Mouse (Mus musculus): ENCODE measurements around the gene Bicd2.

- TF ChIP-seq CTCF (IDR thresholded peaks at IDR 0.05; ENCODE audit: borderline replicate concordance, insufficient read depth, low read length) (no peak), POLR2A (IDR thresholded peaks at IDR 0.05; ENCODE audit: low read depth, low read length) (no peak)
Observed at GRCm38 (mm10) chr13:49296270-49296669, 45.1 kb upstream of the Bicd2 start.

All from embryonic fibroblast, embryonic 13.5 days (primary cell).